Mouse (Mus musculus) cerebellum, adult 11 months (tissue): ENCODE data around the gene Ubl7.

Experiments used
- DNase-seq: peaks from one replicate; pipeline ENCODE4 v3.0.0; 2022

Gene Ubl7

GRCm38 (mm10) chr9:57968783-57969542, 58.2 kb downstream of the Ubl7 start:
- no peak for DNase-seq

GRCm38 (mm10) chr9:57969736-57970495, 59.1 kb downstream of the Ubl7 start:
- no peak for DNase-seq

- DNase-seq: no peak
Measured at GRCm38 (mm10) chr9:57971413-57971812, 60.6 kb downstream of the Ubl7 start.

GRCm38 (mm10) chr9:57972141-57972591, 61.4 kb downstream of the Ubl7 start:
- no peak for DNase-seq

GRCm38 (mm10) chr9:57972776-57973439, 62.1 kb downstream of the Ubl7 start:
- no peak for DNase-seq

GRCm38 (mm10) chr9:57973440-57974066, 62.8 kb downstream of the Ubl7 start:
- DNase-seq: no peak

- DNase-seq: no peak
Measured at GRCm38 (mm10) chr9:57974221-57974620, 63.4 kb downstream of the Ubl7 start.

GRCm38 (mm10) chr9:57975200-57975821, 64.5 kb downstream of the Ubl7 start:
- DNase-seq: no peak

DNA sequence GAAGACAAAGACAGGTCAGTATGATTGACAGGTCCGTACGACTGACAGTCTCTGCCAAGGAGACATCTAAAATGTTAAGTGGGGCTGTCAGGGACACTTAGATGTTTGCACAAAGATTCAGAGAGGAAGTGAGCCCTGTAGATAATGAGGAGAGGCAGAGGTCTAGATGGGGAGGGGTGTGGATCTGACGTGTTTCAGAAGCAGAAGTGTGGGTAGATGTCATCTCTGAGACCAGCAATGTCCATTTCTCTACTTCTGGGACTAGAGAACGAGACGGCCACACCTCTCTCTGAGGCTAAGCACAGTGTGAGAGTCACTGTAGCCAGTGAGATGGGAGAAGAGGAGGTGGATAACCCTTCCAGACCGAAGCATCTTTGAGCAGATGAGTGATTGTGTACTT, 67.2 kb downstream of the Ubl7 start:
- no peak for DNase-seq

DNA sequence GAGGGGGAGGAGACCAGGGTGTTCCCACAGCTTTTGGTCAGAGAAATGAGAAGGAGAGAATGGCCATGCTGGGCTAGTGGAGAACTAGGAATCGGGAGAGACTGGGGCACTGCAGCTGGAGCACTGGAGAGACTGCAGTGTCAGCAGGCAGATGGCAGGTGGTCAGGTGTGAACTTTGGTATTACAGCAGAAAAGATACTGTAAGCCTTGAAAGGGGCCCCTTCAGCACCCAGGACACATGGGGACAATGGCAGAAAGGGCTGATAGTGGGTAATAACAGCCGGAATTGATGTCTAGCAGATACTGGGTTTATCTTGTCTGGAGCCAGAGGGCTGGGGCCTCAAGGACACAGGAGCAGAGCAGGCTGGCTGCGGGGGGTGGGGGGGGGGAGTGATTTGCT, 68.1 kb downstream of the Ubl7 start:
- no peak for DNase-seq
